Mouse (Mus musculus) forebrain, postnatal 0 days (tissue): ENCODE data around the gene Fam110c. TPM values are rescaled to one million over a fixed set of nuclear protein-coding genes. Genes with fewer than 3 reads are reported as not detected.
A peak's percentile ranks its signal among the peaks of the same experiment; 100 is the strongest.

Experiments used
- ATAC-seq: fragments of 200-750 bp; cut with Nextera tagmentation; 2 replicates; pipeline ENCODE4 v1.8.0; 2017; ENCODE audit warnings: mild to moderate bottlenecking, moderate library complexity
- DNase-seq: peaks from one replicate; pipeline ENCODE4 v3.0.0-alpha.2; 2015
- H3K27ac ChIP-seq: fragments of 300-500 bp; sonication (generic); 2 replicates; pipeline ENCODE4 v1.5.1; 2014; ENCODE audit warnings: low read depth, mild to moderate bottlenecking, antibody characterized with exemption, low read length, moderate library complexity, mixed read lengths
- H3K27me3 ChIP-seq: fragments of 300-500 bp; sonication (generic); 2 replicates; pipeline ENCODE4 v1.6.1; 2014; ENCODE audit warnings: mild to moderate bottlenecking, low read length, mixed read lengths; ENCODE audit not compliant: insufficient read depth
- H3K36me3 ChIP-seq: fragments of 300-500 bp; sonication (generic); 2 replicates; pipeline ENCODE4 v1.6.1; 2014; ENCODE audit warnings: mild to moderate bottlenecking, moderate library complexity; ENCODE audit not compliant: insufficient read depth
- H3K4me1 ChIP-seq: fragments of 300-500 bp; sonication (generic); 2 replicates; pipeline ENCODE4 v1.6.1; 2014; ENCODE audit warnings: antibody characterized with exemption; ENCODE audit not compliant: insufficient read depth
- H3K4me2 ChIP-seq: fragments of 300-500 bp; sonication (generic); 2 replicates; pipeline ENCODE4 v1.6.1; 2014; ENCODE audit warnings: low read depth, mild to moderate bottlenecking, moderate library complexity
- H3K4me3 ChIP-seq: fragments of 300-500 bp; sonication (generic); 2 replicates; pipeline ENCODE4 v1.5.1; 2014; ENCODE audit warnings: low read depth, low read length, mixed read lengths
- H3K9ac ChIP-seq: fragments of 300-500 bp; sonication (generic); 2 replicates; pipeline ENCODE4 v1.6.1; 2014; ENCODE audit warnings: mild to moderate bottlenecking
- H3K9me3 ChIP-seq: fragments of 300-500 bp; sonication (generic); 2 replicates; pipeline ENCODE4 v1.6.1; 2016; ENCODE audit warnings: low read length
- CTCF ChIP-seq: sonication (generic); IDR thresholded peaks from 2 replicates; pipeline ENCODE4 v1.5.1; 2016; ENCODE audit warnings: antibody characterized with exemption, control low read depth, low read depth
- WGBS: fragments of 180-500 bp; shearing (Covaris S2); extraction: QIAGEN DNeasy Blood & Tissue Kit; methylation state at CpG from one replicate; pipeline ENCODE4 v1.1.7; 2014; 5-methylcytosine and 5-hydroxymethylcytosine counted together
- polyA plus RNA-seq: library from polyadenylated mRNA; unstranded; fragments of >200 nt; fragmentation: Nextera tagmentation; extraction: Ambion mirVana; gene quantifications from 2 replicates; pipeline ENCODE4 v1.2.1, GENCODE M21; 2015
- total RNA-seq: library from RNA; depleted of rRNA; stranded (reverse); fragments of >200 nt; gene quantifications from 2 replicates; pipeline ENCODE4 v1.2.3, GENCODE M21; 2014; rRNA removed

Fam110c gene
- total RNA-seq (0.10 and 0.38 TPM in 2 replicates), polyA plus RNA-seq (0.19 TPM in 1 of 2 replicates, not detected in the other)

DNA sequence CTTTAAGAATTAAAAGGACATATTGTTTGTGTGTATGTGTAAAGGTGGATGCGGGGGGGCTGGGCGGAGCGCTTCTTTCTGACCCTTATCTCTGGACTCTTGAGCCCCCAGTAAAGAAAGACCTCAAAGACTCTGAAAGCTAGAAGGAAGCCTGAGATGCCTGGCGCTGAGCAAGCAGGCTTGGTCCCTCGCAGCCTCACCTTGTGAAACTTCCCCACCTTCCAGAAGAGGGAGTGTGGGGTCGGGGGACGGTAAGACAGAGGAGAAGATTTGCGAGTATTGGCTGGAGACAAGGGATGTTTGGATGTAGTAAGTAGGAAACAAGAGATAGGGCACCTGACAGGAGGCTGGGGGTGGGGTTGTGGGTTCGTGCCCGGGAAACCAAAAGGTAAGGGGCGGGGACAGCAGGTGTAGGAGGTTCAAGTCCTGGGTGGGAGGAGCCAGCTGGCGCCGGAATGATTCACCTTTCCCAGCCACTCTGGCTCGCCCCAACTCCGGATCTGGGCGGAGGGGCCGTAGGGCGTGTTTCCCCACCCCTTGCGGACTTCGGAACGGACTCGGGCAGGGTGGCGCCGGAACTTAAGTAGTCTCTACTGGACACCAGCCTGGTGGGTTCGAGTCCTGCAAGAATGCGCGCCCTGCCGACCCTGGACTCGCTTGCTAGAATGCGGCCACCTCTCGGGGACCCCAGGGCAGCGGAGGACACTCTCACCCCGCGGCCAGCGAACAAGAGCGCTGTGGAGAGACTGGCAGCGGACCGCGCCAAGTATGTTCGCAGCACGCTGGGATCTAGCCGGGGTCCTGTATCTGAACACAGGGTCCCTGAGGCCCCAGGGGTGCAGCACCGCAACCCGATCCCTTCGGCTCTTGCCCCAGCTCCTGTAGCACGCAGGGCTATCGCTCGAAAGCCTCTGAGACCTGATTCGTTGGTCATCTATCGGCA is at the start of gene Fam110c:
Gene Fam110c (plus strand): TSS at position 450 of the 943 bp plus-strand sequence.
- Histone ChIP-seq H3K9me3 (no peaks in the 10 kb centered on the region), H3K27ac (no peak within 1 kb of the TSS), H3K4me1 (0 out of 2 replicates have a peak, but pooled peaks cover 7% of the 10 kb centered on the region), H3K4me2 (peak within 1 kb of the TSS; percentile 71), H3K27me3 (peaks cover 44% of the 10 kb centered on the region), H3K4me3 (peak within 1 kb of the TSS; percentile 37), H3K36me3 (no peaks in the 10 kb centered on the region), H3K9ac (peak within 1 kb of the TSS; percentile 2; the same call in 1 of the 2 replicates)
- 4% methylated on average over 50 of the region's 50 CpGs for WGBS
- TF ChIP-seq CTCF: 0 out of 2 replicates have a peak, but pooled peaks have one; percentile 6
- peak; percentile 7 for DNase-seq
- ATAC-seq: peak; percentile 55

- Histone ChIP-seq H3K27ac (no peak overlapping the region), H3K4me2 (no peak overlapping the region), H3K4me3 (no peak overlapping the region), H3K36me3 (no peaks in the 10 kb centered on the region), H3K9me3 (no peaks in the 10 kb centered on the region; the same call in 1 of the 2 replicates), H3K4me1 (no peaks in the 10 kb centered on the region), H3K27me3 (no peaks in the 10 kb centered on the region), H3K9ac (no peak overlapping the region)
- ATAC-seq (peak; percentile 27; the same call in 1 of the 2 replicates), DNase-seq (no peak)
- no peak for TF ChIP-seq CTCF
- 73% methylated on average over 7 of the region's 7 CpGs for WGBS
These were observed 47.2 kb upstream of the Fam110c start for GRCm38 (mm10) chr12:31026423-31026822.

- Histone ChIP-seq H3K36me3 (no peaks in the 10 kb centered on the region), H3K9ac (no peak overlapping the region), H3K27ac (no peak overlapping the region), H3K4me3 (no peak overlapping the region), H3K4me2 (no peak overlapping the region), H3K4me1 (no peaks in the 10 kb centered on the region), H3K27me3 (no peaks in the 10 kb centered on the region), H3K9me3 (no peaks in the 10 kb centered on the region)
- ATAC-seq (no peak), DNase-seq (no peak)
- TF ChIP-seq CTCF: no peak
- 81% methylated on average over 4 of the region's 4 CpGs for WGBS
These were observed 21.6 kb upstream of the Fam110c start for GRCm38 (mm10) chr12:31052066-31052465.

DNA sequence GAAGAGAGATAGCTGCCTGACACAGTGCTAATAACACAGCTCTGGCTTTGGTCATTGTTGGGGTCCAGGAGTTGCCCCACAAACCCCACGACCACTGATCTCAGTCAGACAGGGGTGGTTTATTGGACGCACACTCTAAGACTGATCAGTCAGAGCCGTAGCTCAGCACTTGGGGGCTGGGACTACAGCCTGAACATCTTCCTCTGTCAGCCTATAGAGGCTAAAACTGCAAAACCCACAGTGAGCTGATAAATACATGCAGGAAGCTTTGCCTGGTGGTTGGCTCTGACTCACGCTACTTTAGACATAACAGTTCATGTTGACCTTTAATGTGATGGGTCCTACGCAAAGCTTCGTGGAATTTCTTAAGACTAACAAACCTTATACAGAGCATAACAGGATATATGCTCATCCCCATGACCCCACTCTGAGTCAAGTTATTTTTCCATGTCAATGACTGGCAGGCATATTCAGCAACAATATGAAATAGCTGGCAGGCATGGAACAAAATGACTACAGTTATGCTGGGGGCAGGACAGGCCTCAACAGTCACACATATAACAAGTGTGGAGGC is 17.3 kb upstream of the Fam110c start:
- no peaks in the 10 kb centered on the region for H3K27me3 ChIP-seq
- DNase-seq: no peak

DNA sequence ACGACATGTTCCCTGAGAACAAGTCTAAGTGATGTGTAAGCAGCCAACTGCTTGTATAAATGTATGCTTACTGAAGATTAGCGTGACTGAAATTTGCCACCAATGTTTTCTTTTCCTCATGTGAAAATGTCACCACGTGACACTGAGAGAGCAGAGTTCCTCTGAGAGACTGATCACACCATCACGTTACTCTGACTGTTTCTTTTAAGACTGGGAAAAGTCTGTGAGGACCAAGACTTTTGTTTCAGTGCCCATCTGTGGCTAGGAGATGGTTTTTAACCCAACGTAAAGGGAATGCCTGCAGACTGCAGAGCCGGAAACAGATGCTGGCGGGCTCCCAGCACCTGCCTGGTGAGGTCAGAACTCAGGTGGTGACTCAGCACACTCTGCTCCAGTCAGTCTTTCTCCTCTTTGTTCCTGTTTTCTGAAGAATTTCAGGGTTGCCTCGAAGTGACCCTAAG is 14.2 kb upstream of the Fam110c start:
- DNase-seq (no peak), ATAC-seq (no peak)
- Histone ChIP-seq H3K9me3 (no peaks in the 10 kb centered on the region), H3K9ac (no peak overlapping the region), H3K27ac (no peak overlapping the region), H3K4me1 (no peaks in the 10 kb centered on the region), H3K27me3 (no peaks in the 10 kb centered on the region), H3K4me2 (no peak overlapping the region), H3K4me3 (no peak overlapping the region), H3K36me3 (no peaks in the 10 kb centered on the region)
- 48% methylated on average over 8 of the region's 8 CpGs for WGBS
- no peak for TF ChIP-seq CTCF

More for the DNA sequence above, 17.3 kb upstream of the Fam110c start:
- Histone ChIP-seq H3K4me2 (no peak overlapping the region), H3K36me3 (no peaks in the 10 kb centered on the region), H3K9ac (no peak overlapping the region), H3K4me3 (no peak overlapping the region), H3K4me1 (no peaks in the 10 kb centered on the region), H3K27ac (no peak overlapping the region), H3K9me3 (no peaks in the 10 kb centered on the region)
- 87% methylated on average over 6 of the region's 6 CpGs for WGBS
- ATAC-seq: no peak
- no peak for TF ChIP-seq CTCF

DNA sequence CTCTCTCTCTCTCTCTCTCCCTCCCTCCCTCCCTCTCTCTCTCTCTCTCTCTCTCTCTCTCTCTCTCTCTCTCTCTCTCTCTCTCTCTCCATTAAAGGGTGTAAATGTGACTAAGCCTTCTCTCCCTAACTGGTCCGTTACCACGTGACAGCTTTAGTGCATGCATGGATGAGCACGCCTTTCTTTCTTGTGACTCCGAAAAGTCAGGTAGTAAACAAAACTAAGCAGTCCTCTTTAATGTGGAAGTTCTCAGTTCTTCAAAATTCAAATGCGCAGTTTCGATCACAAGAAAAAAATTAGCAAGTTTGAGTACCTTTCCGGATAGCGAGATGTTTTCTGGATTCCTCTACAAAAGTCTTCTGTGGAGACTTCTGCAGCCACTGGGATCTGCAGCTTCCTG is 13.4 kb upstream of the Fam110c start:
- no peaks in the 10 kb centered on the region for H3K27me3 ChIP-seq
- H3K27ac ChIP-seq: no peak overlapping the region
- TF ChIP-seq CTCF: no peak
- H3K9ac ChIP-seq: no peak overlapping the region
- no peak for DNase-seq
- no peak overlapping the region for H3K4me2 ChIP-seq
- 46% methylated on average over 8 of the region's 8 CpGs for WGBS
- no peak for ATAC-seq
- H3K4me1 ChIP-seq: no peaks in the 10 kb centered on the region
- H3K36me3 ChIP-seq: no peaks in the 10 kb centered on the region
- no peak overlapping the region for H3K4me3 ChIP-seq
- H3K9me3 ChIP-seq: no peaks in the 10 kb centered on the region
